Mouse (Mus musculus) embryonic facial prominence, embryonic 14.5 days (tissue): ENCODE measurements around the gene Btbd9. TPM values are rescaled to one million over a fixed set of nuclear protein-coding genes. Genes with fewer than 3 reads are reported as not detected.

ENCODE experiments used
- ATAC-seq: fragments of 200-750 bp; cut with Nextera tagmentation; 2 replicates; pipeline ENCODE4 v1.8.0; 2017; ENCODE audit warnings: low read depth, moderate number of reproducible peaks, moderate TSS enrichment
- DNase-seq: peaks from one replicate; pipeline ENCODE4 v3.0.0-alpha.2; 2015; ENCODE audit warnings: low spot score
- H3K27ac ChIP-seq: fragments of 300-500 bp; sonication (generic); replicated peaks from 2 replicates; pipeline ENCODE4 v1.5.1; 2014; ENCODE audit warnings: low read depth, mild to moderate bottlenecking, low read length, moderate library complexity
- H3K27me3 ChIP-seq: fragments of 300-500 bp; sonication (generic); replicated peaks from 2 replicates; pipeline ENCODE4 v1.6.1; 2014; ENCODE audit warnings: low read length; ENCODE audit not compliant: control insufficient read depth, insufficient read depth
- H3K36me3 ChIP-seq: fragments of 300-500 bp; sonication (generic); 2 replicates; pipeline ENCODE4 v1.6.1; 2014; ENCODE audit warnings: low read length, mixed read lengths; ENCODE audit not compliant: control insufficient read depth, insufficient read depth
- H3K4me1 ChIP-seq: fragments of 300-500 bp; sonication (generic); 2 replicates; pipeline ENCODE4 v1.6.1; 2014; ENCODE audit warnings: antibody characterized with exemption, low read length; ENCODE audit not compliant: control insufficient read depth, insufficient read depth
- H3K4me2 ChIP-seq: fragments of 300-500 bp; sonication (generic); 2 replicates; pipeline ENCODE4 v1.6.1; 2014; ENCODE audit warnings: low read depth, mild to moderate bottlenecking, low read length, moderate library complexity, mixed read lengths
- H3K4me3 ChIP-seq: fragments of 300-500 bp; sonication (generic); 2 replicates; pipeline ENCODE4 v1.5.1; 2014; ENCODE audit warnings: low read depth, mild to moderate bottlenecking, low read length
- H3K9ac ChIP-seq: fragments of 300-500 bp; sonication (generic); 2 replicates; pipeline ENCODE4 v1.6.1; 2014; ENCODE audit warnings: low read depth, mild to moderate bottlenecking, low read length, moderate library complexity, mixed read lengths
- H3K9me3 ChIP-seq: fragments of 300-500 bp; sonication (generic); 2 replicates; pipeline ENCODE4 v1.6.1; 2016; ENCODE audit warnings: low read length; ENCODE audit not compliant: control insufficient read depth
- WGBS: fragments of 180-500 bp; shearing (Covaris S2); extraction: QIAGEN DNeasy Blood & Tissue Kit; methylation state at CpG from one replicate; pipeline ENCODE4 v1.1.7; 2014; 5-methylcytosine and 5-hydroxymethylcytosine counted together
- polyA plus RNA-seq: library from polyadenylated mRNA; unstranded; fragments of >200 nt; fragmentation: Nextera tagmentation; extraction: Ambion mirVana; gene quantifications from 2 replicates; pipeline ENCODE4 v1.2.1, GENCODE M21; 2014

The Btbd9 gene
- polyA plus RNA-seq, 1 experiment from 2014 or later = 38.0 TPM

DNA sequence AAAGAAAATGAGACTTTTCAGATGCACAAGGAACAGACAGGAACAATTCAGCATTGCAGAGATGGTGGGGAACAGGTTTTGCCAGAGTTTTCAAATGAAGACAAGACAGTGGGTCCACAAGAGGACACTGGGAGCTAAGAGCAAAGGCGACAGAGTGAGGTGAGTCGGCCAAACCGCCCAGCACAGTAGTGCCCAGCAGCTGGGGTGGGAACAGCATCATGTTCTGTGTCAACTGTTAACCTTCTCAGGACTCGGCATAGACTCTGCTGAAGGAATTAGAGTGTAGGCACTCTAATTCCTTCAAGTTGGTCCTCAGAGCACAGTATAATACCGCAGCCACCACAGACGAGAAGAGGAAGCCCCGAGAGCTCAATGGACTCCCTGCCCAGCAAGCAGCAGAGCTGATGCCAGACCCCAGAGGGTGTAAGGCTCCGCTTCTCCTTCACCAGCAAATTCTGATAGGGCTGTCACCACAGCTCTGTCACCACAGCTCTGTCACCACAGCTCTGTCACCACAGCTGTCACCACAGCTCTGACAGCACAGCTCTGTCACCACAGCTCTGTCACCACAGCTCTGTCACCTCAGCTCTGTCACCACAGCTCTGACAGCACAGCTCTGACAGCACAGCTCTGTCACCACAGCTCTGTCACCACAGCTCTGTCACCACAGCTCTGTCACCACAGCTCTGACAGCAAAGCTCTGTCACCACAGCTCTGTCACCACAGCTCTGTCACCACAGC lies 57.7 kb downstream of the Btbd9 start:
- Histone ChIP-seq H3K9ac (no peak overlapping the region), H3K9me3 (no peaks in the 10 kb centered on the region), H3K27ac (no peak overlapping the region), H3K4me3 (no peak overlapping the region), H3K36me3 (0 out of 2 replicates have a peak, but pooled peaks cover 7% of the 10 kb centered on the region), H3K4me1 (no peaks in the 10 kb centered on the region), H3K4me2 (no peak overlapping the region), H3K27me3 (no peaks in the 10 kb centered on the region)
- no peak for ATAC-seq
- 78% methylated on average over 7 of the region's 8 CpGs for WGBS
- DNase-seq = no peak

GRCm38 (mm10) chr17:30516580-30517340 lies 59.5 kb downstream of the Btbd9 start:
- Histone ChIP-seq H3K4me2 (no peak overlapping the region), H3K4me1 (no peaks in the 10 kb centered on the region), H3K36me3 (0 out of 2 replicates have a peak, but pooled peaks cover 7% of the 10 kb centered on the region), H3K4me3 (no peak overlapping the region), H3K27ac (no peak overlapping the region), H3K9me3 (no peaks in the 10 kb centered on the region), H3K27me3 (no peaks in the 10 kb centered on the region), H3K9ac (no peak overlapping the region)
- DNase-seq (no peak), ATAC-seq (no peak)
- 93% methylated on average over 10 of the region's 10 CpGs for WGBS

- ATAC-seq = no peak
- Histone ChIP-seq H3K4me3 (no peak overlapping the region), H3K27ac (no peak overlapping the region), H3K9ac (no peak overlapping the region), H3K36me3 (0 out of 2 replicates have a peak, but pooled peaks cover 7% of the 10 kb centered on the region), H3K27me3 (no peaks in the 10 kb centered on the region), H3K9me3 (no peaks in the 10 kb centered on the region), H3K4me2 (no peak overlapping the region), H3K4me1 (no peaks in the 10 kb centered on the region)
- DNase-seq = no peak
- whole genome bisulfite sequencing = 86% methylated on average over 8 of the region's 8 CpGs
Observed at GRCm38 (mm10) chr17:30515401-30515800, 60.9 kb downstream of the Btbd9 start.

GRCm38 (mm10) chr17:30513034-30513433 lies 63.3 kb downstream of the Btbd9 start:
- Histone ChIP-seq H3K4me2 (no peak overlapping the region), H3K36me3 (0 out of 2 replicates have a peak, but pooled peaks cover 7% of the 10 kb centered on the region), H3K4me1 (no peaks in the 10 kb centered on the region), H3K9ac (no peak overlapping the region), H3K27ac (no peak overlapping the region), H3K4me3 (no peak overlapping the region), H3K9me3 (no peaks in the 10 kb centered on the region), H3K27me3 (no peaks in the 10 kb centered on the region)
- ATAC-seq (no peak), DNase-seq (no peak)
- 92% methylated on average over 9 of the region's 9 CpGs for WGBS

- no peaks in the 10 kb centered on the region for H3K4me1 ChIP-seq
- H3K27me3 ChIP-seq = no peaks in the 10 kb centered on the region
- no peak overlapping the region for H3K4me2 ChIP-seq
- WGBS = 75% methylated on average over 7 of the region's 7 CpGs
- H3K9ac ChIP-seq = no peak overlapping the region
- no peaks in the 10 kb centered on the region for H3K9me3 ChIP-seq
- DNase-seq (no peak), ATAC-seq (no peak)
- no peak overlapping the region for H3K27ac ChIP-seq
- H3K4me3 ChIP-seq = no peak overlapping the region
- H3K36me3 ChIP-seq = 0 out of 2 replicates have a peak, but pooled peaks cover 7% of the 10 kb centered on the region
Observed at GRCm38 (mm10) chr17:30512531-30512930, 63.8 kb downstream of the Btbd9 start.

DNA sequence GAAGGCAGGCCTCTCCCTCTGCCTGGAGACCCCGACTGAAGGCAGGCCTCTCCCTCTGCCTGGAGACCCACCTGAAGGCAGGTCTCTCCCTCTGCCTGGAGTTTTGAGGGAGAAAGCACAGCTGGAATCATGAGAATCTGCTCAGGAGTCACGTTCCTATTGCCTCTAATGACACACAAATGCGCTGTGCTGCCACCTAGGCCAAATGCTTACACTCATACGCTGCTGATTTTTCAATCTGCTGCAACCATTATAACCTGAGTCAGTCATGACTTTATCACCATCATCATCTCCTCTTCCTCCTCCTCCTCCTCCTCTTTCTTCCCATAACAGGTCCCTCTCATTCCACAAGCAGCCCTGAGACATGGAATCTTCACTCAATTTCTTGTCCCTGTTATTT lies 64.3 kb downstream of the Btbd9 start:
- H3K9ac ChIP-seq = no peak overlapping the region
- H3K9me3 ChIP-seq = no peaks in the 10 kb centered on the region
- H3K27ac ChIP-seq = no peak overlapping the region
- no peaks in the 10 kb centered on the region for H3K4me1 ChIP-seq
- 68% methylated on average over 4 of the region's 4 CpGs for WGBS
- H3K27me3 ChIP-seq = no peaks in the 10 kb centered on the region
- no peak overlapping the region for H3K4me2 ChIP-seq
- 0 out of 2 replicates have a peak, but pooled peaks cover 7% of the 10 kb centered on the region for H3K36me3 ChIP-seq
- ATAC-seq (no peak), DNase-seq (no peak)
- no peak overlapping the region for H3K4me3 ChIP-seq

- no peak overlapping the region for H3K4me2 ChIP-seq
- no peaks in the 10 kb centered on the region for H3K27me3 ChIP-seq
- H3K4me3 ChIP-seq = no peak overlapping the region
- no peak overlapping the region for H3K27ac ChIP-seq
- DNase-seq = no peak
- 74% methylated on average over 6 of the region's 6 CpGs for WGBS
- H3K9ac ChIP-seq = no peak overlapping the region
- no peaks in the 10 kb centered on the region for H3K9me3 ChIP-seq
- H3K36me3 ChIP-seq = 0 out of 2 replicates have a peak, but pooled peaks cover 7% of the 10 kb centered on the region
- ATAC-seq = no peak
- no peaks in the 10 kb centered on the region for H3K4me1 ChIP-seq
Observed at GRCm38 (mm10) chr17:30511399-30511798, 64.9 kb downstream of the Btbd9 start.

GRCm38 (mm10) chr17:30510171-30510570 lies 66.1 kb downstream of the Btbd9 start:
- Histone ChIP-seq H3K4me1 (no peaks in the 10 kb centered on the region), H3K4me3 (no peak overlapping the region), H3K9me3 (no peaks in the 10 kb centered on the region), H3K9ac (no peak overlapping the region), H3K36me3 (0 out of 2 replicates have a peak, but pooled peaks cover 2% of the 10 kb centered on the region), H3K4me2 (no peak overlapping the region), H3K27me3 (no peaks in the 10 kb centered on the region), H3K27ac (no peak overlapping the region)
- no peak for ATAC-seq
- no peak for DNase-seq
- WGBS = 62% methylated on average over 6 of the region's 6 CpGs
